Mouse (Mus musculus) retina, embryonic 14.5 days (tissue): ENCODE data around the gene Slc7a6.
A peak's percentile ranks its signal among the peaks of the same experiment; 100 is the strongest.

Experiments used
- DNase-seq: peaks from one replicate; pipeline ENCODE4 v3.0.0-alpha.2; 2015; ENCODE audit warnings: low spot score

Slc7a6 gene

DNA sequence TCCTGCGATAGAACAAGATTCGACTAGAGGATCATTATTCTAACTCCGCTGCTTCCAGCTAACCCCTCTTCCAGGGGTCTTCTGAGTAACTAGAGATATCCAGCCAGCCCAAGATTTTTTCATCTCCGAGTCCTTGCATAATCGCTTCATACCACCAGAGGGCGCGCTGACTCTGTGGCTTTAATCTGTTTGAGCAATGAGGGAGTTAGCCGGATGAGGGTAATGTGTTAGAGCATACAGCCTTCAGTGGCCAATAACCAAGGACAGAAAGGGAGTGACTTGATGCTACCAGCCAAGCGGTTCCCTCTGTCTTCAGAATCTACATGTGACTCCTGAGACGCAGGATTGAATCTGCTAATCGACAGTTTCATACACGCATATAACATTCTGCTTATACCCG, 27.9 kb upstream of the Slc7a6 start:
- DNase-seq = peak; percentile 96

GRCm38 (mm10) chr8:106145331-106145730, 23.3 kb upstream of the Slc7a6 start:
- no peak for DNase-seq

DNA sequence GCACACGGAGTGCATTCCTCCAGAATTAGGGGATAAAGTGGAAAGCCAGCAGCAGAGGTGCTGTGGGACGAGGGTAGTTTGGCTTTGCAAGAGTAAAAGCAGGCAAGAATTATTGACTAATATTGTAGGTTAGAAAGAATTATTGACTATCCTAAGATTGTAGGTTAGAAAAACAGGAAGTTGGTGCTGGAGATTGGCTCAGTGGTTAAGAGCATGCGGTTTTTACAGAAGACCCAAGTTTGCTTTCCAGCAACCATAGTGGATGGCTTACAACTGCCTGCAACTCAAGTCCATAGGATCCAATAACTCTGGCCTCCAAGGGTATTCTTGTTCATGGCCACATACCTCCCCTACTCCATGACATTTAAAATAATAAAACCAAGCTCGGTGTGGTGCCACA, 22.6 kb upstream of the Slc7a6 start:
- no peak for DNase-seq

GRCm38 (mm10) chr8:106147868-106148565, 20.6 kb upstream of the Slc7a6 start:
- no peak for DNase-seq

- no peak for DNase-seq
Measured at GRCm38 (mm10) chr8:106149025-106149424, 19.6 kb upstream of the Slc7a6 start.

DNA sequence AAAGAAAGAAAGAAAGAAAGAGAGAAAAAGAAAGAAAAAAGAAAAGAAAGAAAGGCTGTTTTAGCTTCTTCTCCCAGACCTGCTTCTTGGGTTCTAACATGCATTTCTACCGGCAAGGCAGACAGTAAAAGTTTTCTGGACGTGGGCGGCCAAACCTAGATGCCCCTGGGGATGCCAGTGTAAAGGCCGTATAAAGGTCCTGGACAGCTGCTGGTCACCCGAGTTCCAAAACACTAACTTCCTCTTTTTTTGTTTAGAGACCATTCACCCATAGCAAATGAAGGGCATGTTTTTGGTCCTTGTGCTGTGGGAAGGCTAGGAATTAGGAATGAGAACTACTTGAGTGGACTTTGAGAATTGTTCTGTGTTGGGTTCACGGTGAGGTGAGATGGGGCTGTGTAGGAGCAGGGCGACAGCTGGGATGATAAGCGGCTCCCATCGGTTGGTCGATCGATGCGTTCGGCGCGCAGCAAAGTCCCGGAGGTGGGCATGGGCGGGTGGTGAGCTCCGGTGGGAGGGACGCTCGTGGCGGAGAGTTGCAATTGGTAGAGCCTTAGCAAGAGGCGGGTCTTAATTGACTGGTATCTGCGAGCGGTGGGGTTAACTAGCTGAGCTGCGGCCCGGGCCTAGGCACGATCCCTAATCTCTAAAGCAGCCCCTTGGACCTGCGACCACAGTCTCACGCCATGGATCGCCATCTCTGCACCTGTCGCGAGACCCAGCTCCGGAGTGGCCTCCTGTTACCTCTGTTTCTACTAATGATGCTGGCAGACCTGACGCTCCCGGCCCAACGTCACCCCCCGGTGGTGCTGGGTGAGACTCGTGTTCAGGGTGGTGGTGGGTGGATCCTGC, 18.6 kb upstream of the Slc7a6 start, which contains the start of gene Pla2g15:
TSS of gene Pla2g15 (plus strand) at position 599 of the 852 bp plus-strand sequence.
- DNase-seq = peak; percentile 94

DNA sequence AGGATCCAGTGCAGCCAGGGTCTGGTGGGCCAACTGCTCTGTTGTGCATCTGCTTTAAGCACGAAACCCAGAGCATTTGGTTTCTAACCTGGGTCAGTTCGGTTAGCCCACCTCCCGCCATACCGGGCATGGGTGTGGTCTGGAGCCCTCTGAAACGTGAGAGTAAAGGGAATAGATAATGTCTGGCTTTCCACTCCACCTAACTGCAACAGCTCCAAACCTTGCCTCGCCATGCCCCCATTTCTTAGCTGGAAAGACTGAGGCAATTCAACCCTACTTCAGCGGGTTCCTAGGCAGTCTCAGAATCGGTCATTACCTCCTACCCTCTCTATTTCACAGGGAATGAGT, 18.0 kb upstream of the Slc7a6 start:
- DNase-seq = peak; percentile 10

- DNase-seq = no peak
Measured at GRCm38 (mm10) chr8:106151041-106151440, 17.6 kb upstream of the Slc7a6 start.

- DNase-seq = no peak
Measured at GRCm38 (mm10) chr8:106152876-106153275, 15.8 kb upstream of the Slc7a6 start.

GRCm38 (mm10) chr8:106157419-106157818, 11.2 kb upstream of the Slc7a6 start:
- DNase-seq = no peak

- DNase-seq = no peak
Measured at GRCm38 (mm10) chr8:106158381-106158780, 10.3 kb upstream of the Slc7a6 start.

GRCm38 (mm10) chr8:106159876-106160275, 8.8 kb upstream of the Slc7a6 start:
- DNase-seq = no peak

DNA sequence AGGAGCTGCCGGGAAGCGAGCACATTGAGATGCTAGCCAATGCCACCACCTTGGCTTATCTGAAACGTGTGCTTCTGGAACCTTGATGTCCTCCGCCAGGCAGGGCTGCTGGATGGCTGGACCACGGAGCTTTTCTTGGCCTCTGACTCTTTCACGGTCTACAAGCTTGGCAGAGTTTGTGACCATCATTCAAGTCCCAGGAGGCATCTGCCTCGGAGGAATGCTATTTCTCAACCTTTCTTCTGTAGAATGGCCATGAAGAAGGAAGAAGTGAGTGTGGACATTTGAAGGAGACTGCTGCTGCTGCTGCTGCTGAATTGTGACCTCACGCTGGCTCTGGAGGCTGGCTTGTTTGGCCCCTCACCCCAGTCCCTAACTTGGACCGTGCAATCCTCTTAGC, 5.4 kb upstream of the Slc7a6 start:
- DNase-seq = no peak

DNA sequence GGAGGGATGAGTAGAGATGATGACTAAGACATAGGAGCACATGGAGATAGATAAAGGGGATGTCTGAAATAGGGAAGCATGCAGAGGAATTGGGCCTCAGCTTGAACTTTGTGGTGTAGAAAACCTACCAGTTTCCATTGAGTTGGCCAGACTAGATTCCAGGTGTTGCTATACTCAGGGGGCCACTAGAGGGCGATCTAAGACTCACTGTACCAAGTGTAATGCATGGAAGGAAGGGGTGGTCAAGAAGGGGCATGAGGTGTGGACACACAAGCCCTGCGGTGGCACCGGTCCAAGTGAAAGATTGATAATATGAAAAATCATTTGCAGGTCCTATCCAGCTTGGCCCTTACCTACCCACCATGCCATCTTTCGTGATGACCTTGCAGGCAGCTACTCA, 3.2 kb upstream of the Slc7a6 start:
- peak; percentile 85 for DNase-seq

DNA sequence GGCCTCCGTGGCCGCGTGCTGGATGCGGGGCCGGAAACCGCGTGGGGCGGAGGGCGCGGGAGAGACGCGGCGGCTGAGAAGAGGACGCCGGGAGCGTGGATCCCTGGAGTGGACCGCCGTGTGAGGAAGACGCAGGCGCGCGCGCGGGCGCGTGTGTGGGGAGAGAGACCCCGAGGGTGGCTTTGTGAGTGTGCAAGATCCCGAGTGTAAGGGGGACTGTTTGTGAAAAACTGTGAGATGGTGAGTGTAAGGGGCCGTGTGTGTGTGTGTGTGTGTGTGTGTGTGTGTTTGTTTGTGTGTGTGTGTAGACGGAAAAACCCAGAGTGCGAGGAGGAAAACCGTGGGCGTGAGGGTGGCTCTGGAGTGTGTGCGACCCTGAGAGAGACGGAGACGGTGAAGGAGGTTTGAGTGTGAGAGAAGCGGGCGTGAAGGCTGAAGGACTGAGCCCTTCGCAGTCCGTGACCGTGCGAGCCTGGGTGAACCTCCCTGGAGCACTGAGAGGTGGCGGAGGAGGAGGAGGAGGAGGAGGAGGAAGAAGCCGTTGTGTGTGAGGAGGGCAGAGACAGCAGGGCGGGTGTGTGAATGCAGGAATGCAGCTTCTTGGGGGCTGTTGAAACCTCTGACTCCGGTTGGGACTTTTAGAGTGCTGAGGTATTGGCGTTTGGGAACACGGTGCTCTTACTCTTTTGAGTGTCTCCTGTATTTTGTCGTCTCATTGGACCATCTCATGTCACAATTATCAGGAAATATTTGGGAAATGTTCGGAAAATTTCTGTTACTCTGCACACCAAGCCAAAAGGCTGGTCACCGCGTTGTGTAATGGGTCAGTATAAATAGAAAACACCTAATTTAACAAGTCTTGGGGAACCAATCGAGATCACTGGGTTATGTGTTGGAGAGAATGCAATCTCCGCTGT, 618 bp downstream of the Slc7a6 start:
- DNase-seq = peak; percentile 72

- peak; percentile 18 for DNase-seq
Measured at GRCm38 (mm10) chr8:106169934-106170480, 1.4 kb downstream of the Slc7a6 start.

- no peak for DNase-seq
Measured at GRCm38 (mm10) chr8:106173566-106173965, 4.9 kb downstream of the Slc7a6 start.

GRCm38 (mm10) chr8:106176891-106177290, 8.2 kb downstream of the Slc7a6 start:
- DNase-seq = no peak

DNA sequence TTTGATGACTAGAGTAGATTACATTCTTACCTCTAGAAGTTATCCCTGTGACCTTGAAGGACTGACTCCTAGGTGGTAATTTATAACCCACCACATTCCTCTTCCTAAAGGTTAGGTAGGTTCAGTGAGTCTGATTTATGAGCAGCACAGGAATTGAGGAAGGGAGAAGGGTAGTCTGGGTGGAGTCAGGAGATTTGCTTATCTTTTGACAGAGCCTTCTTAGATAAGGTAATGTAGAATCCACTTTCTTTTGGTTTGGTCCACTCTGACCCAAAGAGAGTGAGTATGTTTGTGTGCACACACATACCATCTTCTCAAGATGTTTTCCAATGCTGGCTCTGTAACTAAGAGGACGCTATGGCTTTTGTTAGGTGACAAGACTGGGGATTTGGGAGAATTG, 8.9 kb downstream of the Slc7a6 start:
- no peak for DNase-seq

GRCm38 (mm10) chr8:106178428-106178827, 9.8 kb downstream of the Slc7a6 start:
- no peak for DNase-seq

DNA sequence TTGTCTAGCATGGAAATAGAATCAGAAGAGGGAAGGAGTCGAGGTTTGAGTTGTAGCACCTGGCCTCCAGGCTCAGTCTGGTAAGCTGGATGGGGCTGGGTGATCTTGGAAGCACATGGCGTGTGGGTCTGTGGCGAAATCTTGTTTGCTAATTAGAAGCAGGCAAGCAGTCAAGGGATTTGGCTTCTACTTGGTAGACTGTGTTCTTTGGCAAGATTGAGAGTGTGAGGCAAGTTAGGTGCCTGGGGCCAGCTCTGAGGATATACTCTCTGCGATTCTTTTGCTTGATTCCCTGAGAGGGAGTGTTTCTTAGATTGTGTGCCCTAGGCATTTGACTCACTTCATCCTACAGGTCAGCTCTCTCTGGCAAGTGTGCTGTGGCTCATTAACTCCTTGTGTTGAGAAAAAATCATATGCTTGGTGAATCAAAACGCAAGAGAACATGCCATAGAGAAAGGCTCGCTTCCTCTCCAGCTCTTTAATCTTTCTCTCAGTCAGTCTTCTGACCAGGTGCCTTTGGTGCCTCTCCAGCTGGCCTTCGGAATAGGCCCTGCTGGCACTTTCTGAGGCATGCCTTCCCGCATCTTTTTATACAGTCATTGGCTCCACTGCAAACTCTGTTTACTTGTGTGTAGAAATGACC, 17.1 kb downstream of the Slc7a6 start:
- DNase-seq = no peak

- no peak for DNase-seq
Measured at GRCm38 (mm10) chr8:106186394-106186793, 17.7 kb downstream of the Slc7a6 start.
